Mouse (Mus musculus): Measurements from ENCODE around the gene Abcc12. TPM values are rescaled to one million over a fixed set of nuclear protein-coding genes. Genes with fewer than 3 reads are reported as not detected.

The Abcc12 gene
- polyA plus RNA-seq, 1 experiment from 2014 or later: 0.08 TPM

DNA sequence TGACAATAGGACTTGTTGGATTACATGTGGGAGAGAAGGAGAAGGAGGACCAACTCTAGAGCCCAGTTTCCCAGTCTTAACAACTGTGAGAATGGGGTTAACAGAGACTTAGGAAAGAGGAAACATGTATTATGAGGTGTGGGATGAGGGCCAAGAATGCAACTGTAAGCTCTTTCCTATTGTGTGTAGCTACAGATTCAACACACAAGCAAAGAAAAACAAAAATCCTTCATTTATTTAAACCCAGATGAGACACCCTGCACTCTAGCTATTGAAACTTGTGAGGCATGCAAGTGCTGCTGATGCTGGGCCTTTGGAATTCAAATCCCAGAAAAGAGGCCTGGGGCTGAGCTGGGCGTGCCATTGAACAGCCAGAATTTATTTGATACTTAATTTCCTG lies 18.7 kb downstream of the Abcc12 start:
- H3K27ac ChIP-seq (ENCODE audit: low read depth, low read length): no peak overlapping the region

DNA sequence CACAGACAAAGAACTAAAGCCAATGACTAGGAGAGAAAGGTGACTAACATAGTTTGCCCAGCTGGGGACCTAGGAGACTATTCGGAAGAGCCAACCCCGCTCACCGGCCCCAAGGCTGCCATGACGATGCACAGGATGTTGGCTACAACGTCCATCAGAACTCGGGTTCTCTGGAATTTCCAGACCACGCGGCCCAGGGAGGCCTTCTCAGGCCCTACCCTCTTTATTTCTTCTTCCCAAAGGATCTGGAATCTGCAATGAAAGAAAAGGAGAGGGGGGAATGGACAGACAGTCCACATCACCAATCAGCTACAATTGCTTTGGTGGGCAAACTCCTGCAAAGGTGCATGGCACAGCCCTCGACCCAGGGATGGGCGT lies 19.8 kb downstream of the Abcc12 start:
- Histone ChIP-seq H3K36me3 (ENCODE audit: control insufficient read depth, insufficient read depth, low read length) (no peaks in the 10 kb centered on the region), H3K4me3 (ENCODE audit: low read depth, low read length) (no peak overlapping the region), H3K9ac (ENCODE audit: low read length) (no peak overlapping the region), H3K27me3 (ENCODE audit: control insufficient read depth, insufficient read depth, low read length) (no peaks in the 10 kb centered on the region), H3K9me3 (ENCODE audit: control insufficient read depth, low read length) (no peaks in the 10 kb centered on the region), H3K4me2 (ENCODE audit: low read depth) (no peak overlapping the region), H3K27ac (ENCODE audit: low read depth, low read length) (no peak overlapping the region), H3K4me1 (ENCODE audit: control insufficient read depth, insufficient read depth, low read length) (no peaks in the 10 kb centered on the region)
- WGBS: 93% methylated on average over 10 of the region's 10 CpGs
- DNase-seq (ENCODE audit: low spot score): no peak
- no peak for ATAC-seq (ENCODE audit: insufficient read depth, low FRiP score, low TSS enrichment)

More for the DNA sequence above, 18.7 kb downstream of the Abcc12 start:
- no peak overlapping the region for H3K4me3 ChIP-seq (ENCODE audit: low read depth, low read length)
- H3K36me3 ChIP-seq (ENCODE audit: control insufficient read depth, insufficient read depth, low read length): no peaks in the 10 kb centered on the region
- 73% methylated on average over 1 of the region's 1 CpGs for WGBS
- H3K27me3 ChIP-seq (ENCODE audit: control insufficient read depth, insufficient read depth, low read length): no peaks in the 10 kb centered on the region
- H3K4me2 ChIP-seq (ENCODE audit: low read depth): no peak overlapping the region
- H3K9me3 ChIP-seq (ENCODE audit: control insufficient read depth, low read length): no peaks in the 10 kb centered on the region
- no peak for DNase-seq (ENCODE audit: low spot score)
- H3K4me1 ChIP-seq (ENCODE audit: control insufficient read depth, insufficient read depth, low read length): no peaks in the 10 kb centered on the region
- no peak overlapping the region for H3K9ac ChIP-seq (ENCODE audit: low read length)
- no peak for ATAC-seq (ENCODE audit: insufficient read depth, low FRiP score, low TSS enrichment)

DNA sequence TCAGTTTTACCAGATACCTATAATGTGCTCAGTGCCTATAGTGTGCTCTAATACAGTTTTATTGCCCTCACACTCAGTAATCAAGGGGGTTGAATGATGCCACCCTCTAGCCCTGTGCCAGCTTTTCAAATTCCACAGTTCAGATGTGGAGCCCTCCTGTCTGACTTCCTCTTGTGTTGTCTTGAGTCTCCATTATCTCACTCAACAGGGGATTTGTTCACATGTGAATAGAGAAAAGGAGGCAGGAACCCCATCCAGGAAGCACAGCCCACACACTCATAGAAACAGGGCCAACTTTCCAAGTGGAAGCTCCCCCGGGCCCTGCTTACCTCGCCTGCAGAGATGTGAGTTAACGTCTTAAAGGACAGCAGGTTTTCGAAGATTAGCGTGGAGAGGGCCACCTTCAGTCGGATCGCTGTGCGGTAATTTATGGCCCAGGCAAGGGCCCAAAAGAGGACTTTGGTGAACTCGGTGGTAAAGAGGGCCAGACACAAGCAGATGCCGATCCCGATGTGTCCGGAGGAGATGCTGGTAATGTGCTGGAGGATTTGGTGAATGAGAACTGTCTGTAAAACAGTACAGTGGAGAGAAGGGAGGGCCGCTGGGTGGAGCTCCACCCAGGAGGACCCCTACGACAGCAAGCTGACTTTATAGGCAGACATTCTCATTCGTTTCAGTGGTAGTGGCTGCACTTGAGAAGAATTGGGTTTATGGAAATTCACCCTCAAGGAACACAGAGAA lies 20.4 kb downstream of the Abcc12 start:
- ATAC-seq (ENCODE audit: insufficient read depth, low FRiP score, low TSS enrichment): no peak
- no peak for DNase-seq (ENCODE audit: low spot score)
- H3K9ac ChIP-seq (ENCODE audit: low read length): no peak overlapping the region

DNA sequence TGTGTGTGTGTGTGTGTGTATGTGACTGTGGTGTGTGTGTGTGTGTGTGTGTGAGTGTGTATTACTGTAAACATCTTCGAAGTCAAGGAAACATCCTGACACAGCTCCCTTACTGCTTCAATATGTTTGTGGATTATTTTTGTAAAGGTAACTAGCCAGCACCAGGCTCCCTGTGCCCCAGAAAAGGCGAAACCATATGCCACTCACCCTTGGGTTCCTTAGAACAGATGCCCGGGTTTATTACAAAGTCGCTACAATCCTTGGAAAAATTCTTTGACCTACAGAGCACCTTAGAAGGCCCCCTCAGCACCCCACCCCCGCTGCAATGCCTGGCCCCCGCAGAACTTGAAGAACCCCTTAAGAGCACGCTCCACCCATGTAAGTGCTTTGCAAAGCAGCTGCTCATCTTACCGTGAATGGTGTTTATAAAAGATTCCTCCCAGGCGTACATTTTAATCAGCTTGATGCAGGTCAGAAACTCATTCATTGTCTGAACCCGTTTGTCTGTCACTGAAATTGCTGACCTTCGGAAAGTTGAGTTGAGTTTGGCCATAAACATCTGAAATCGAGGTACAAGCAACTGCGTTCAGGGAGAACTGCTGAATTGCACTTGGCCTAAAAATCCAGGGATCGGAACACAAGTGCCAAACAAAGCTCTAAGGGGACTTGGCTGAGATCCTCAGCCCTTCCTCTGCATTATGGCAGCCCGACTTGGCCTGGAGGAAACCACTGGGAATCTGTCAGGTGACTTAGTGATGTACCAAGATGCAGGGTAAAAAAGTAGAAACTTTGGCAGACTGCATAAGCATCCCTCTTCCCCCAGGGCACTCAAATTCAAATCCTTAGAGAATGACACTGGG lies 23.1 kb downstream of the Abcc12 start:
- Histone ChIP-seq H3K36me3 (ENCODE audit: control insufficient read depth, insufficient read depth, low read length) (no peaks in the 10 kb centered on the region), H3K4me2 (ENCODE audit: low read depth) (no peak overlapping the region), H3K4me1 (ENCODE audit: control insufficient read depth, insufficient read depth, low read length) (no peaks in the 10 kb centered on the region), H3K27ac (ENCODE audit: low read depth, low read length) (no peak overlapping the region), H3K9me3 (ENCODE audit: control insufficient read depth, low read length) (no peaks in the 10 kb centered on the region), H3K9ac (ENCODE audit: low read length) (no peak overlapping the region), H3K4me3 (ENCODE audit: low read depth, low read length) (no peak overlapping the region), H3K27me3 (ENCODE audit: control insufficient read depth, insufficient read depth, low read length) (no peaks in the 10 kb centered on the region)
- WGBS: 86% methylated on average over 15 of the region's 15 CpGs
- ATAC-seq (ENCODE audit: insufficient read depth, low FRiP score, low TSS enrichment): no peak
- DNase-seq (ENCODE audit: low spot score): no peak

More for the DNA sequence above, 20.4 kb downstream of the Abcc12 start:
- H3K9me3 ChIP-seq (ENCODE audit: control insufficient read depth, low read length): no peaks in the 10 kb centered on the region
- no peak overlapping the region for H3K4me2 ChIP-seq (ENCODE audit: low read depth)
- H3K36me3 ChIP-seq (ENCODE audit: control insufficient read depth, insufficient read depth, low read length): no peaks in the 10 kb centered on the region
- no peak overlapping the region for H3K4me3 ChIP-seq (ENCODE audit: low read depth, low read length)
- no peaks in the 10 kb centered on the region for H3K27me3 ChIP-seq (ENCODE audit: control insufficient read depth, insufficient read depth, low read length)
- H3K27ac ChIP-seq (ENCODE audit: low read depth, low read length): no peak overlapping the region
- no peaks in the 10 kb centered on the region for H3K4me1 ChIP-seq (ENCODE audit: control insufficient read depth, insufficient read depth, low read length)
- WGBS: 84% methylated on average over 15 of the region's 15 CpGs

DNA sequence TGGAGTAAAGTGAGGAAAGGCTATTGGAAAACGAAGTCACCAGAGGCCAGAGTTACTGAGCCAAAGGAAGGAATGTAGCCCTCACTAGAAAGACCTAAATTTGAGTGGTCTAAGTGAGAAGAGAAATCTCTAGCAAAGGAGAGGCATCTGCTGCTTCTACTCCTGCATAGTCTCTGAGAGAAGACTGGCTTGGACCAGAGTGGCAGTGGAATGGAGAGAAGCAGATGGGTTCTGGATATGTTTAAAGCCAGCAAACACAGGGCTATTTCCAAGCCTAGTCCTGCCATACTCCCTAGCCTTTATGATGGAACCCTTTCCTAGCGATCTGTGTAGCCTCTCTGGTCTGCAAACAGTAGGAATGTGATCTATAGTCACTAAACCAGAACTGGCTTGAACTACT lies 24.9 kb downstream of the Abcc12 start:
- Histone ChIP-seq H3K36me3 (ENCODE audit: control insufficient read depth, insufficient read depth, low read length) (no peaks in the 10 kb centered on the region), H3K9me3 (ENCODE audit: control insufficient read depth, low read length) (no peaks in the 10 kb centered on the region), H3K4me2 (ENCODE audit: low read depth) (no peak overlapping the region), H3K4me1 (ENCODE audit: control insufficient read depth, insufficient read depth, low read length) (no peaks in the 10 kb centered on the region), H3K4me3 (ENCODE audit: low read depth, low read length) (no peak overlapping the region), H3K27ac (ENCODE audit: low read depth, low read length) (no peak overlapping the region), H3K9ac (ENCODE audit: low read length) (no peak overlapping the region), H3K27me3 (ENCODE audit: control insufficient read depth, insufficient read depth, low read length) (no peaks in the 10 kb centered on the region)
- 81% methylated on average over 2 of the region's 2 CpGs for WGBS
- ATAC-seq (ENCODE audit: insufficient read depth, low FRiP score, low TSS enrichment) (no peak), DNase-seq (ENCODE audit: low spot score) (no peak)

DNA sequence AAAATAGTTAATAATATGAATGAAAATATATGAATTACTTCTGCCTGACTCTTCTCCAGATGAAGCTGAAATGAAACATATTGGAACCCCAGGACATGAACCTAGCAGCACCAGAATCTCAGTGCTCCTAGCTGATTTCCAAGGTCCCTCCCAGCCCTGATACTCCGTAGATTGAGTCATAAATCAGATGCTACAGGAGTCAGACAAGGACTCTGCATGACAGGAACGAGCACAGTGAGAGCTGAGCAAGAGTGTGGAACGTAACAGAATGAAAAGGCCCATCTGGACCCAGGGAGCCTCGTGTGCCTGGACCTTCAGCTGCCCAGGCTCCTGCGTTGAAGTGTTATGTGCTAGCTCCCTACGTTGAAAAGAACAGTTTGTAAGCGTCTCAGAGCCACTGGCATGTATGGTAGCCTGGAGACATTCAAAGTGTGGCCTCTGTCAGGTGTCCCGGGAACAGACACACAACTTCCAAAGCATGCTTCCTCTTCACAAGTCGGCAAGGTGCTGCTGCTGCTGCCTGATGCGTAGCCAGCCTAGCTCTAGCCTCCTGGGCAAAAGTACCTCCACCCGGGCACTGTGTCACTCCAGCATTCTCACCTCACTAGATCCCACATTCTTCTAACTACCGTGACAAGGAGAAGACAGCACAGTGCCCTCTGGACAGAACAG lies 26.1 kb downstream of the Abcc12 start:
- ATAC-seq (ENCODE audit: insufficient read depth, low FRiP score, low TSS enrichment): no peak
- Histone ChIP-seq H3K27ac (ENCODE audit: low read depth, low read length) (no peak overlapping the region), H3K36me3 (ENCODE audit: control insufficient read depth, insufficient read depth, low read length) (no peaks in the 10 kb centered on the region), H3K27me3 (ENCODE audit: control insufficient read depth, insufficient read depth, low read length) (no peaks in the 10 kb centered on the region), H3K4me3 (ENCODE audit: low read depth, low read length) (no peak overlapping the region), H3K4me2 (ENCODE audit: low read depth) (no peak overlapping the region), H3K4me1 (ENCODE audit: control insufficient read depth, insufficient read depth, low read length) (no peaks in the 10 kb centered on the region), H3K9me3 (ENCODE audit: control insufficient read depth, low read length) (no peaks in the 10 kb centered on the region), H3K9ac (ENCODE audit: low read length) (no peak overlapping the region)
- DNase-seq (ENCODE audit: low spot score): no peak
- WGBS: 85% methylated on average over 12 of the region's 12 CpGs

DNA sequence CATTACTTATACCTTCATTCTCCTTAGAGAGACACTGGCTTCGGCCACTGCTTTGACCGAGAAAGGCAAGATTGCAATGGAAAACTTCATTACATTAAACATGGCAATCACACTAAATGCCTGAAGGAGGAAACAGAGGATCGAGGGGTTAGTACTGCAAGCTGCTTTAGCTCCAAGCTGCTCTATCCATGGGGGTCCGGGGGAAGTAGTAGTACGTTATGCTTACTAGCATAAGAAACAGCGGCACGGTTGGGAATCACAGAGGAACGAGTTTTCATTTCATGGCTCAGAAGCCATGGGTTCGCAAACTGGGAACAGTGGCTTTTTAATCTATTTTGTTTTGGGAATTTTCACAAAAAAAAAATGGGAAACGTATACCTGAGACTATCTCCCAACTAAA lies 30.0 kb downstream of the Abcc12 start:
- H3K27ac ChIP-seq (ENCODE audit: low read depth, low read length): no peak overlapping the region
- 88% methylated on average over 10 of the region's 10 CpGs for WGBS

DNA sequence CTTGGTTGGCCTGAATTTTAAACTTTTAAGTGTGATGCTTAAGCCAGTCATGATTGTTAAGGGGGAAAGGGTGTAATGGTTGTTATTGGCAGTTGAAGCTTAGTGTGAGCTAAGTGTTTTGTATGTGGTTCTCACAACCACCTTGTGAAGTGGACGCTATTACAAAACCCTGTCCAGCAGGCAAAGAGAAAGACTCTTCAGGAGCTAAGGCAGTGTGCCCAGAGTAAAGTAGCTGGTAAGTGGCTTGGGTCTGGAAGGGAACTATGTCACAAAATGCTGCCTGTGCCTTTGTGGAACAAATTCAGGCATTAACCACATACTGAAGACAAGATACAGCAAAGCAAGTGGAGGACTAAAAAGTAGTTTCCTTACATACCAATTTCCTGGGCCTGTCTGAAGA lies 34.5 kb downstream of the Abcc12 start:
- no peaks in the 10 kb centered on the region for H3K27me3 ChIP-seq (ENCODE audit: control insufficient read depth, insufficient read depth, low read length)
- ATAC-seq (ENCODE audit: insufficient read depth, low FRiP score, low TSS enrichment) (no peak), DNase-seq (ENCODE audit: low spot score) (no peak)
- no peak overlapping the region for H3K27ac ChIP-seq (ENCODE audit: low read depth, low read length)
- no peaks in the 10 kb centered on the region for H3K4me1 ChIP-seq (ENCODE audit: control insufficient read depth, insufficient read depth, low read length)
- no peak overlapping the region for H3K4me3 ChIP-seq (ENCODE audit: low read depth, low read length)
- H3K36me3 ChIP-seq (ENCODE audit: control insufficient read depth, insufficient read depth, low read length): no peaks in the 10 kb centered on the region
- no peaks in the 10 kb centered on the region for H3K9me3 ChIP-seq (ENCODE audit: control insufficient read depth, low read length)
- no peak overlapping the region for H3K9ac ChIP-seq (ENCODE audit: low read length)
- H3K4me2 ChIP-seq (ENCODE audit: low read depth): no peak overlapping the region
- WGBS: 100% methylated on average over 1 of the region's 1 CpGs

More for the DNA sequence above, 30.0 kb downstream of the Abcc12 start:
- no peaks in the 10 kb centered on the region for H3K36me3 ChIP-seq (ENCODE audit: control insufficient read depth, insufficient read depth, low read length)
- no peaks in the 10 kb centered on the region for H3K27me3 ChIP-seq (ENCODE audit: control insufficient read depth, insufficient read depth, low read length)
- H3K4me1 ChIP-seq (ENCODE audit: control insufficient read depth, insufficient read depth, low read length): no peaks in the 10 kb centered on the region
- no peak for ATAC-seq (ENCODE audit: insufficient read depth, low FRiP score, low TSS enrichment)
- H3K9me3 ChIP-seq (ENCODE audit: control insufficient read depth, low read length): no peaks in the 10 kb centered on the region
- DNase-seq (ENCODE audit: low spot score): no peak
- H3K4me3 ChIP-seq (ENCODE audit: low read depth, low read length): no peak overlapping the region
- no peak overlapping the region for H3K4me2 ChIP-seq (ENCODE audit: low read depth)
- H3K9ac ChIP-seq (ENCODE audit: low read length): no peak overlapping the region

Measured in neural tube, embryonic 11.5 days (tissue).